Mouse (Mus musculus): Measurements from ENCODE around the gene Pnmal2.
"Not testable (repeated sequence)": the region's sequence is repeated elsewhere in the genome, so short reads cannot be mapped to it uniquely, and the experiment has no call there.

The Pnmal2 gene

GRCm38 (mm10) chr7:16946441-16947348 is 2.2 kb downstream of the Pnmal2 start:
- no peak for DNase-seq

GRCm38 (mm10) chr7:16947349-16947895 is 2.9 kb downstream of the Pnmal2 start:
- DNase-seq: no peak

GRCm38 (mm10) chr7:16947959-16948361 is 3.5 kb downstream of the Pnmal2 start:
- DNase-seq: no peak

GRCm38 (mm10) chr7:16948923-16949458 is 4.5 kb downstream of the Pnmal2 start:
- DNase-seq: no peak

- peak; percentile 46 to 76 for DNase-seq
Measured at GRCm38 (mm10) chr7:16949908-16950841, 5.7 kb downstream of the Pnmal2 start.

GRCm38 (mm10) chr7:16950861-16951635 is 6.6 kb downstream of the Pnmal2 start:
- peak; percentile 58 to 73 for DNase-seq

- not testable (repeated sequence) for DNase-seq
Measured at GRCm38 (mm10) chr7:16953776-16954175, 9.3 kb downstream of the Pnmal2 start.

- DNase-seq: no peak
Measured at GRCm38 (mm10) chr7:16955712-16956111, 11.2 kb downstream of the Pnmal2 start.

- DNase-seq: no peak
Measured at GRCm38 (mm10) chr7:16956410-16957265, 12.2 kb downstream of the Pnmal2 start.

- no peak for DNase-seq
Measured at GRCm38 (mm10) chr7:16959539-16960187, 15.2 kb downstream of the Pnmal2 start, which contains the start of gene Pnmal1. Gene Pnmal1, plus strand, starts transcription at chr7:16959679.

GRCm38 (mm10) chr7:16961678-16962077 is 17.2 kb downstream of the Pnmal2 start:
- no peak for DNase-seq

- no peak for DNase-seq
Measured at GRCm38 (mm10) chr7:16968414-16968813, 23.9 kb downstream of the Pnmal2 start.

- no peak for DNase-seq
Measured at GRCm38 (mm10) chr7:16971160-16971559, 26.7 kb downstream of the Pnmal2 start.

- no peak for DNase-seq
Measured at GRCm38 (mm10) chr7:16974018-16974417, 29.5 kb downstream of the Pnmal2 start.

- no peak for DNase-seq
Measured at GRCm38 (mm10) chr7:16976298-16976697, 31.8 kb downstream of the Pnmal2 start.

- no peak for DNase-seq
Measured at GRCm38 (mm10) chr7:16978173-16978572, 33.7 kb downstream of the Pnmal2 start.

- no peak for DNase-seq
Measured at GRCm38 (mm10) chr7:16978593-16978992, 34.1 kb downstream of the Pnmal2 start.

- DNase-seq: no peak
Measured at GRCm38 (mm10) chr7:16980348-16980747, 35.9 kb downstream of the Pnmal2 start.

GRCm38 (mm10) chr7:16982859-16983568 is 38.5 kb downstream of the Pnmal2 start, which contains the start of gene Gm42372:
Gene Gm42372, plus strand, starts transcription at chr7:16983086.
- no peak for DNase-seq

All from kidney, adult 8-10 months (tissue).